Mouse (Mus musculus): Measurements from ENCODE around the gene Mrpl12.
A peak's percentile ranks its signal among the peaks of the same experiment; 100 is the strongest.

Mrpl12 gene

GRCm38 (mm10) chr11:120484265-120484981, at the start of gene Mrpl12:
Gene Mrpl12 (plus strand): TSS chr11:120484613.
- DNase-seq = peak; percentile 91

DNA sequence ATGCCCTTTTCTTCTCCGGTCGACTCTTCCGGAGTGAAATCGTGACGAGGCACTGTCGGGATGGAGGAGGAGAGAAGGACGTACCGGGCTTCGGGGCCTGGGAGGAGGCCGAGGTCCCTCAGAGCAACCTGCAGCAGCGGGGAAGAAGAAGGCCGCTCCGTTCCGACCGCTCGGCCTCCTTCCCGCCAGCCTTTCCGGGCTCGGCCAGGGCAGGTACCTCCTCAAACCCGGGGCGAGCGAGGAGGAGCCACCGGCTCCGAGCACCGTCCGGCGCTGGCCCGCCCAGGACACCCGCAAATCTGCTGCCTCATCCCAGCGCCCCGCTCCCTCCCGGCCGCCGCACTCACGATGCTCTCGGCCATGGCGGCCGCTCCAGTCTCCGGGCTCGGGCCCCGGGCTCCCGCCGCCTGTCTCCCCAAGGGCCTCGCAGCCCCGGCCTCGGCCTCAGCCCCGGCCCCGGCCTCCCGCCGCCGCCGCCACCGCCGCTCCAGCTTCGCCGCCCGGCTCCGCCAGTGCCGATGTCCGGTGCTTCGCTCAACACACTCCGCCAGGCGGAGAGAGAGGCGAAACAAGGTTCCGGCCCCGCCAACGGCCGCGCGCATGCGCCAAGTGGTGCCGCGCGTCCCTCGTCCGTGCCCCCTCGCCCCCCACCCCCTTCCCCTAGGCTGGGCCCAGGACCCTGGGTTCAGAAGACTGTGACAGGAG, 47.1 kb upstream of the Mrpl12 start, which contains the start of gene Nploc4:
Nploc4 (minus strand) TSS at position 557 of the 705 bp plus-strand sequence.
- peak; percentile 83 for DNase-seq

GRCm38 (mm10) chr11:120437857-120438385, 46.5 kb upstream of the Mrpl12 start:
- no peak for DNase-seq

DNA sequence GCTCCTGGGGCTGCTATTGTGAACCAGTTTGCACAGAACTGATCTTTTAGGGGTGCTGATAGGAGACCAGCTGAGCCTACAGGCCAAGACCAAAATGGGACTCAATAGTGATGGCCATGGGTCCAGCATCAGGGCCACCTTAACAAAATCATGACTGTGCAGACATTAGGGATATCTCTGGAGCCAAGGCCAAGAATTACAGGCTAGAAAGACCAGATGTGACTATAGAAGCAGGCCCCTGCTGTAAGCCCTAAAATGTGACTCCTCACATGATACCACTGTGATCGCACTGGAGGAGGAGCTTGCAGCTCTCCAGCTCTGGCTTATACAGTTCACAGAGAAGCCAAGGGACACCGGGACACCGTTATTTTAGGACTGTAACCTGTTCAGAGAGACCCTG, 42.1 kb upstream of the Mrpl12 start, which contains the start of gene Tspan10:
Tspan10 (plus strand) TSS at position 301 of the 400 bp plus-strand sequence.
- no peak for DNase-seq

- DNase-seq = no peak
Observed at GRCm38 (mm10) chr11:120442765-120443280, 41.6 kb upstream of the Mrpl12 start.

DNA sequence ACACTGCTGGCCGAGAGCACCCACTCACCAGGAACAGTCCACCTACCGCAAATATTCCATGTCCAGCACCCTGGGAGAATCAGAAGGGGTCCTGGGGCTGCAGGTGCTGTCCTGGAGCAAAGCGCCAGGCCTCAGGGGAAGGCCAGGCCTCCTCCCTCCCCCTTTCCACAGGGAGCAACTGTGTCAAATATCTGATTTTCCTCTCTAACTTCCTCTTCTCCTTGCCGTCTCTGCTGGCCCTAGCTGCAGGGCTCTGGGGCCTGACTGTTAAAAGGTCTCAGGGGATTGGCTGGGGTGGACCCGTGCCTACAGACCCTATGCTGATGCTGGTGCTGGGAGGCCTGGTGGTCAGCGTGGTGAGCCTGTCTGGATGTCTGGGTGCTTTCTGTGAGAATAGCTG, 40.3 kb upstream of the Mrpl12 start:
- no peak for DNase-seq

- DNase-seq = no peak
Observed at GRCm38 (mm10) chr11:120445475-120445874, 38.9 kb upstream of the Mrpl12 start.

GRCm38 (mm10) chr11:120447179-120447578, 37.2 kb upstream of the Mrpl12 start:
- DNase-seq = no peak

GRCm38 (mm10) chr11:120452246-120452645, 32.2 kb upstream of the Mrpl12 start:
- no peak for DNase-seq

DNA sequence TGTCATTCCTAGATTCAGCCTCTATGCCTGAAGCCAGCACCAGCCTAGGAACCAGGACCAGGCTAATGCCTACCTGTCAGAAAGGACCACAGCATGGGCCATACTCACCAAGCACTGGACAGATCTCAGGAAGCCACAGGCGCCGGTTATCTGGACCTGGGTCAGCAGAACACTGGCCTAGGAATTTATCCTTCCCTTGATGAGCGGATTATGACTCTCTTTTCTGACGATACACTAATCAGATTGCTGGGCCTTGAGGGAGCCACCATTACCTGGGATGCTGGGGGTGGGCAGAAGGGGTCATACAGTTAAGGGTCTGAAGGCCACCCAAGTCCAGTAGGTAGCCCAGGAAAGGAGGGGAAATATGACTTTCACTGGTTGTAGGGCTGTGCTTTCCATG, 31.1 kb upstream of the Mrpl12 start, which contains the start of gene Pde6g:
Pde6g (minus strand) TSS at position 195 of the 400 bp plus-strand sequence.
- DNase-seq = no peak

- DNase-seq = no peak
Observed at GRCm38 (mm10) chr11:120454965-120455364, 29.4 kb upstream of the Mrpl12 start.

DNA sequence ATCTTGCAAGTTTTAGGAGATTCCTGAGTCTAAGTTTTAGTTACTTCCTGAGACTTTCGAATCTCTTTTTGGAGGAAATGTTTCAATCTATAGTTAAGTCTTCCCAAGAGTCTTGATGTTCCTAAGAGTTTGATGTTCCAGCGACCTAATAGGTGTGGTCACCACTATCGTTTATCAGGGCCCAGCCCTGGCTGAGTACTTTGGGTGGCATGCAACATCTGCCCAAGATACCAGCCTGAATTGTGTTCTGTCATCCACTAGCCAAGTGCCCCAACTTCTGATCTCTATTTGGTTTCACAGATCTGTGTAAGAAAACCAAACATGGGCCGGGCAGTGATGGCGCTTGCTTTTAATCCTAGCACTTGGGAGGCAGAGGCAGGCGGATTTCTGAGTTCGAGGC, 29.0 kb upstream of the Mrpl12 start:
- no peak for DNase-seq

- DNase-seq = no peak
Observed at GRCm38 (mm10) chr11:120457370-120457769, 27.0 kb upstream of the Mrpl12 start.

GRCm38 (mm10) chr11:120457772-120458751, 26.4 kb upstream of the Mrpl12 start, which contains the start of the genes Oxld1 and Ccdc137:
Gene Oxld1 (minus strand): TSS chr11:120458068.
Gene Ccdc137 (plus strand): TSS chr11:120458115.
- DNase-seq = peak; percentile 73

- DNase-seq = no peak
Observed at GRCm38 (mm10) chr11:120458847-120459597, 25.4 kb upstream of the Mrpl12 start.

- DNase-seq = no peak
Observed at GRCm38 (mm10) chr11:120463536-120463935, 20.9 kb upstream of the Mrpl12 start.

DNA sequence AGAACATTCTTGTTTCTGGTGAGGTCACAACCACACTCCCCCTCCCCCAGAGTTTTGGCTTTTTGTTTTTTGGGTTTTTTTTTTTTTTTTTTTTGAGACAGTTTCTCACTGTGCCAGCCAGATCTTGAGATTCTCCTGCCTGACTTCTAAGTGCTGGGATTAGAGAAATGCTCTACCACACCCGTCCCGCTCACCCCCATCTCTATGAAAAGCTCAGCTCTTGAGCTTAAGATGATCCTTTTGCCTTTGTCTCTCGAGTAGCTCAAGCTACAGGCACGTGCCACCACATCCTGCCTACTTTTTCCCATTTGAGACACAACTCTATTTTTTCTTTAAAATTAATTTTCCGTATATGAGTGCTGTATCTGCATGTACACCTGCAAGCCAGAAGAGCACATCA, 20.0 kb upstream of the Mrpl12 start:
- no peak for DNase-seq

- DNase-seq = no peak
Observed at GRCm38 (mm10) chr11:120465521-120465920, 18.9 kb upstream of the Mrpl12 start.

GRCm38 (mm10) chr11:120467051-120467735, 17.2 kb upstream of the Mrpl12 start, which contains the start of gene Arl16:
Gene Arl16 (minus strand): TSS chr11:120467607.
- peak; percentile 94 for DNase-seq

- no peak for DNase-seq
Observed at GRCm38 (mm10) chr11:120467736-120468092, 16.7 kb upstream of the Mrpl12 start.

GRCm38 (mm10) chr11:120472052-120472451, 12.4 kb upstream of the Mrpl12 start:
- no peak for DNase-seq
